Comparison of ENCODE assay signal across 24 mouse cellular contexts in genomic region chr11:97463166-97463565, GRCm38 (mm10). TPM values are rescaled to one million over a fixed set of nuclear protein-coding genes. Genes with fewer than 3 reads are reported as not detected.
DNase-seq lines count a peak whose midpoint lies in the region; ATAC-seq and TF ChIP-seq lines count a peak whose summit lies in the region.
"Had no signal": no experiment of that assay in that cellular context is flagged by ENCODE, and none has a peak within 500 bp of the region (broad histone marks: within the 10 kb centered on the region; RNA-seq: fewer than 3 reads in every experiment).

No protein-coding gene starts in this region.

- WGBS in forebrain, embryonic 11.5 days: 34% methylated on average over 33 of the region's 33 CpGs
- 38% methylated on average over 32 of the region's 33 CpGs for WGBS in forebrain, embryonic 16.5 days
- 41% methylated on average over 33 of the region's 33 CpGs for WGBS in hindbrain, embryonic 10.5 days
- WGBS in hindbrain, embryonic 12.5 days: 41% methylated on average over 33 of the region's 33 CpGs

- no peak overlapping the region for H3K27ac ChIP-seq in forebrain, embryonic 11.5 days (ENCODE audit: low read depth, low read length)
- H3K27ac ChIP-seq in forebrain, embryonic 16.5 days (ENCODE audit: low read length): no peak overlapping the region
- H3K27ac ChIP-seq in hindbrain, embryonic 10.5 days: no peak overlapping the region
- no peak overlapping the region for H3K27ac ChIP-seq in hindbrain, embryonic 12.5 days
- H3K27ac ChIP-seq: embryonic facial prominence, embryonic 15.5 days; forebrain, embryonic 13.5 days; heart, adult 2 months had no signal

- peak; percentile 55 for DNase-seq in forebrain, embryonic 11.5 days (ENCODE audit: low spot score)
- no peak for DNase-seq in hindbrain, embryonic 10.5 days (ENCODE audit: low spot score)
- peak; percentile 41 for DNase-seq in ZHBTc4 (ENCODE audit: low read depth, low spot score)
- DNase-seq in adrenal gland, postnatal 4 days (ENCODE audit: low spot score in 2 of 2): no peak
- DNase-seq in embryo, embryonic 10 days (ENCODE audit: low spot score): no peak
- DNase-seq: adrenal gland, postnatal 14 days; cerebellum, adult 18-20 months; gastrocnemius, postnatal 10 days; heart, adult 2 months; heart, postnatal 4 days; kidney, adult 11 months; kidney, adult 9 months had no signal

- peaks cover 2% of the 10 kb centered on the region; the same call in 1 of the 2 replicates for H3K27me3 ChIP-seq in forebrain, embryonic 11.5 days (ENCODE audit: control insufficient read depth, insufficient read depth, low read length)
- 0 out of 2 replicates have a peak, but pooled peaks cover 4% of the 10 kb centered on the region for H3K27me3 ChIP-seq in forebrain, embryonic 16.5 days (replicated peaks; ENCODE audit: control insufficient read depth, insufficient read depth, low read length)
- H3K27me3 ChIP-seq in hindbrain, embryonic 10.5 days (ENCODE audit: insufficient read depth, poor library complexity, severe bottlenecking): peaks cover 42% of the 10 kb centered on the region
- peaks cover 22% of the 10 kb centered on the region for H3K27me3 ChIP-seq in hindbrain, embryonic 12.5 days
- peaks cover 9% of the 10 kb centered on the region for H3K27me3 ChIP-seq in E14TG2a.4 (ENCODE audit: insufficient read depth, low read length)
- H3K27me3 ChIP-seq: embryonic facial prominence, embryonic 15.5 days; heart, embryonic 12.5 days had no signal

- no peaks in the 10 kb centered on the region for H3K9me3 ChIP-seq in forebrain, embryonic 11.5 days (ENCODE audit: control insufficient read depth, low read length)
- no peaks in the 10 kb centered on the region for H3K9me3 ChIP-seq in forebrain, embryonic 16.5 days (ENCODE audit: control insufficient read depth, low read length)
- no peaks in the 10 kb centered on the region for H3K9me3 ChIP-seq in hindbrain, embryonic 10.5 days
- no peaks in the 10 kb centered on the region for H3K9me3 ChIP-seq in hindbrain, embryonic 12.5 days (replicated peaks)
- no peaks in the 10 kb centered on the region for H3K9me3 ChIP-seq in E14TG2a.4 (ENCODE audit: low read length)
- H3K9me3 ChIP-seq: embryonic facial prominence, embryonic 15.5 days; forebrain, embryonic 13.5 days; G1E; heart, embryonic 12.5 days had no signal

- H3K9ac ChIP-seq in forebrain, embryonic 11.5 days (ENCODE audit: low read length): no peak overlapping the region
- H3K9ac ChIP-seq in forebrain, embryonic 16.5 days (replicated peaks; ENCODE audit: low read depth, low read length): no peak overlapping the region
- H3K9ac ChIP-seq in hindbrain, embryonic 12.5 days: no peak overlapping the region
- H3K9ac ChIP-seq: embryonic facial prominence, embryonic 15.5 days; forebrain, embryonic 13.5 days; heart, embryonic 12.5 days had no signal

- no peaks in the 10 kb centered on the region for H3K4me1 ChIP-seq in forebrain, embryonic 11.5 days (replicated peaks; ENCODE audit: control insufficient read depth, insufficient read depth, low read length)
- H3K4me1 ChIP-seq in forebrain, embryonic 16.5 days (replicated peaks; ENCODE audit: control insufficient read depth, insufficient read depth, low read length): no peaks in the 10 kb centered on the region
- peaks cover 19% of the 10 kb centered on the region for H3K4me1 ChIP-seq in hindbrain, embryonic 10.5 days (replicated peaks)
- no peaks in the 10 kb centered on the region for H3K4me1 ChIP-seq in hindbrain, embryonic 12.5 days
- H3K4me1 ChIP-seq in E14TG2a.4 (replicated peaks; ENCODE audit: low read depth, low read length): peaks cover 68% of the 10 kb centered on the region
- H3K4me1 ChIP-seq: forebrain, embryonic 13.5 days had no signal

- no peak overlapping the region for H3K4me3 ChIP-seq in forebrain, embryonic 11.5 days (ENCODE audit: low read depth, low read length)
- H3K4me3 ChIP-seq in forebrain, embryonic 16.5 days (replicated peaks; ENCODE audit: low read length): no peak overlapping the region
- H3K4me3 ChIP-seq in hindbrain, embryonic 10.5 days: peak overlapping the region; percentile 28
- H3K4me3 ChIP-seq in hindbrain, embryonic 12.5 days: no peak overlapping the region
- peak overlapping the region; percentile 70 for H3K4me3 ChIP-seq in E14TG2a.4 (replicated peaks; ENCODE audit: low read length)
- H3K4me3 ChIP-seq: embryonic facial prominence, embryonic 15.5 days; erythroblast, embryonic 14.5 days; forebrain, embryonic 13.5 days; heart, adult 2 months; heart, embryonic 12.5 days had no signal

- H3K36me3 ChIP-seq in forebrain, embryonic 11.5 days (ENCODE audit: control insufficient read depth, insufficient read depth, low read length): no peaks in the 10 kb centered on the region
- peaks cover 22% of the 10 kb centered on the region for H3K36me3 ChIP-seq in forebrain, embryonic 16.5 days (ENCODE audit: control insufficient read depth, insufficient read depth)
- H3K36me3 ChIP-seq in hindbrain, embryonic 10.5 days: peaks cover 83% of the 10 kb centered on the region
- H3K36me3 ChIP-seq in hindbrain, embryonic 12.5 days: peaks cover 81% of the 10 kb centered on the region
- peaks cover 95% of the 10 kb centered on the region for H3K36me3 ChIP-seq in E14TG2a.4 (ENCODE audit: insufficient read depth, low read length)

- TF ChIP-seq CTCF in E14TG2a.4 (conservative IDR thresholded peaks at IDR 0.05; ENCODE audit: low read length): no peak

- ATAC-seq in forebrain, embryonic 11.5 days (replicated peaks; ENCODE audit: low FRiP score): no peak
- no peak for ATAC-seq in forebrain, embryonic 16.5 days
- ATAC-seq in hindbrain, embryonic 12.5 days (ENCODE audit: low FRiP score): no peak
- ATAC-seq: forebrain, embryonic 13.5 days; hindbrain, embryonic 16.5 days; inflammation-experienced regulatory T-cells, adult 6 months had no signal

- no peak overlapping the region for H3K4me2 ChIP-seq in forebrain, embryonic 11.5 days (ENCODE audit: low read depth, low read length, severe bottlenecking)
- no peak overlapping the region for H3K4me2 ChIP-seq in forebrain, embryonic 16.5 days (ENCODE audit: low read length)
- no peak overlapping the region for H3K4me2 ChIP-seq in hindbrain, embryonic 12.5 days (replicated peaks)
- H3K4me2 ChIP-seq: embryonic facial prominence, embryonic 15.5 days; forebrain, embryonic 13.5 days; heart, embryonic 12.5 days had no signal

RNA-seq across cellular contexts. Expression of gene 4933428G20Rik, which starts 37.0 kb away (rescaled TPM):
- 0.17 TPM in 1 of 2 replicates, not detected in the other for polyA plus RNA-seq in forebrain, embryonic 11.5 days (2014; fragmentation: Nextera tagmentation; extraction: Ambion mirVana)
- 0.29 and 1.2 TPM in 2 replicates for polyA plus RNA-seq in forebrain, embryonic 16.5 days (2015; fragmentation: Nextera tagmentation; extraction: Ambion mirVana)
- polyA plus RNA-seq in hindbrain, embryonic 10.5 days (2016; fragmentation: Nextera tagmentation; extraction: Ambion mirVana): 0.59 and 0.66 TPM in 2 replicates
- polyA plus RNA-seq in hindbrain, embryonic 12.5 days (2016; fragmentation: Nextera tagmentation; extraction: Ambion mirVana): 0.85 and 0.94 TPM in 2 replicates
- total RNA-seq in adrenal gland, postnatal 4 days (2021): under 1 TPM; 0.37 to 0.48 TPM
- total RNA-seq: adrenal gland, postnatal 14 days; G1E; gastrocnemius, postnatal 10 days; gastrocnemius, postnatal 4 days; heart, adult 2 months; heart, postnatal 4 days had no signal
- polyA plus RNA-seq: embryonic facial prominence, embryonic 11.5 days; erythroblast, embryonic 14.5 days; G1E; heart, adult 2 months; inflammation-experienced regulatory T-cells, adult 6 months had no signal

RNA-seq across cellular contexts. Expression of gene Arhgap23, which starts 47.8 kb away (rescaled TPM):
- polyA plus RNA-seq in forebrain, embryonic 11.5 days (2014; fragmentation: Nextera tagmentation; extraction: Ambion mirVana): 3.2 and 4.8 TPM in 2 replicates
- 6.9 and 7.5 TPM in 2 replicates for polyA plus RNA-seq in forebrain, embryonic 16.5 days (2015; fragmentation: Nextera tagmentation; extraction: Ambion mirVana)
- polyA plus RNA-seq in hindbrain, embryonic 10.5 days (2016; fragmentation: Nextera tagmentation; extraction: Ambion mirVana): 2.7 and 4.0 TPM in 2 replicates
- polyA plus RNA-seq in hindbrain, embryonic 12.5 days (2016; fragmentation: Nextera tagmentation; extraction: Ambion mirVana): 9.3 and 10.0 TPM in 2 replicates
- total RNA-seq in adrenal gland, postnatal 4 days (2021): 10 to 100 TPM; 37.9 to 38.6 TPM
- polyA plus RNA-seq: inflammation-experienced regulatory T-cells, adult 6 months had no signal

Comparison
In these comparisons a context has a peak if more than half of its experiments do, and no peak if none do; other contexts are left out.
1. H3K4me3 ChIP-seq: peak in hindbrain, embryonic 10.5 days (single experiment) and E14TG2a.4 (single experiment); none in forebrain, embryonic 11.5 days (single experiment), forebrain, embryonic 16.5 days (single experiment) and hindbrain, embryonic 12.5 days (single experiment).
2. DNase-seq: peak in forebrain, embryonic 11.5 days (single experiment) and ZHBTc4 (single experiment); none in hindbrain, embryonic 10.5 days (single experiment), adrenal gland, postnatal 4 days (0 of 2) and embryo, embryonic 10 days (single experiment).